Mouse (Mus musculus): ENCODE measurements at regions not wholly inside any gene's neighbourhood (a gene's known extent, or its start where the extent isn't known, plus 50 kb on each side); places are given as distances from the start of the nearest gene placed in this dataset.

- TF ChIP-seq GATA1 (IDR thresholded peaks at IDR 0.05; ENCODE audit: borderline replicate concordance, low read length) (no peak), FLI1 (IDR thresholded peaks at IDR 0.05; ENCODE audit: low read length) (no peak)
These were observed 635.0 kb upstream of the Sel1l start for GRCm38 (mm10) chr12:92483984-92484383.

Measured in megakaryocyte, embryonic 14.5 days (primary cell).